Mouse (Mus musculus) left cerebral cortex, postnatal 36 days (tissue): ENCODE measurements around the gene Lgr5. TPM values are rescaled to one million over a fixed set of nuclear protein-coding genes. Genes with fewer than 3 reads are reported as not detected.
A peak's percentile ranks its signal among the peaks of the same experiment; 100 is the strongest.

Source experiments
- DNase-seq, 2 experiments: peaks; one replicate each; pipeline ENCODE4 v3.0.0; 2021 to 2022; ENCODE audit warnings: low spot score in 2 of 2, mixed read lengths in 1 of 2
- intact Hi-C: fragments of 180-260 bp; cut with DNase I; formaldehyde crosslinking; loops from one replicate; pipeline ENCODE4 v1.15.1; 2025
- total RNA-seq, 2 experiments: library from RNA; stranded (reverse); gene quantifications; 2 replicates each; pipeline ENCODE4 v1.2.3; 2021

Lgr5 gene
- total RNA-seq, 2 experiments from 2014 or later: 3.6 to 6.6 TPM

GRCm38 (mm10) chr10:115520200-115521080 lies 67.1 kb downstream of the Lgr5 start:
- DNase-seq: no peak
- intact Hi-C loops: no loop called here

DNA sequence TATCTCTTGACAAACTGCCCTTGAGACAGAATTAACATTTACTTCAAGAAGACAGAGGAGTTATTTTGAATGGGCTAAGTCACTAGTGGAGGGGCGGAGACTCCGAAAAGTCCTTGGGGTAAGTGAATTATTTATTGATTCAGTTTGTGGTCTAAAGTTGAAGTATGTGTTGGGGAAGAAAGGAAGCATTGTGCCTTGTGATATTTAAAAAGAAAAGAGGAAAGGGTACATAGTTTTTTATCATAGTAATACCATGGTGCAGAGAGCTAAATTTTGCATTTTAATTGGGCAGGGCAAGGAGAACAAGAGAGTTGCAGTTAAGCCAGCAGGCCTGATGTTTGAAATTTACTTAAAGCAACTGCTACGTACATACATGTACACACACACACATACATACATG lies 68.7 kb downstream of the Lgr5 start:
- intact Hi-C loops: no loop called here
- DNase-seq: no peak

GRCm38 (mm10) chr10:115515503-115515902 lies 72.1 kb downstream of the Lgr5 start:
- DNase-seq: peak in 1 of 2 experiments; percentile 32
- intact Hi-C loops: no loop called here

DNA sequence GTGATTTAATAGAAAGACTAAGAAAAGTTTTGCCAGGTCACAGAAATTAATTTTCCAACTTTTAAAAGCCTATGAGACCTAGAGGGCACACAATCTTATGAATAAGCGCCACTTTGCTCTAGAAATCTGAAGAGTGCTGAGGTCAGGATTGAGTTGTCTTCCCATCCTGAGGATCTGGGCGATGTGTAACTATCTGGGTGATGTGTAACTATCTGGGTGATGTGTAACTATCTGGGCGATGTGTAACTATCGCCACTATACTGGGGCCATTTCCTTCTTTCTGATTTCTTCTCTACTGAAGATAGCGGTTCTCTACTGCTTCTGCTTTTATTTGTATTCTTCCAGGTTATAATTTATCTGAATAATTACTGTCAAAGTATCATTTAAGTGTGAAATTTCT lies 76.6 kb downstream of the Lgr5 start:
- intact Hi-C loops: no loop called here
- DNase-seq: no peak

DNA sequence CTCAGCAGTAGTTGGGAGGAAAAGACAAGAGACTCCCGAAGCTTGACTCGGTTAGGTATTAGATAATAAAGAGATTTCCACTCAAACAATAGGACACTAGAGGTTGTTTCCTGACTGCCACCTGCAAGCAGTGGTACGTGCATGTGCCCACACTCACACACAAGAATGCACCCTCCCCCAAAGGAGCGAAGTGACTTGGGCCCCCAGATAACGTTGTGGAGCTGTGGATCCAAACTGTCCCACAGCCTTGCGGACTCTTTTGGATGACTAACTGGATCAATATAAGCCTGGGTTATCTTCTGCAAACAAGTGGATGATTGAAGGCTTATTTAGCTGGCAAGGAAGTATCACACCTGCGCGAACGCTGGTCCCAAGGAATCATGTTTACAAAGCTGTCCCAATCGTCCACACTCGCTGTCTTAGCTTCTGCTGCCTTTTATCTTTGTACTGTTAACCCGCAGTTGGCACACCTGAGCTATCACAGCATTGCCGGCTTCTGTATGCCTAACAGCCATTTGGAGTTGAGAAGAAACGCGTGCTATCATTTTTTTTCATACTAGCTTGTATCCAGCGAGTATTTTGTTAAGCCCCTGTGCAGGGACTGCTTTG lies 81.8 kb downstream of the Lgr5 start:
- no peak for DNase-seq
- intact Hi-C loops: no loop called here

DNA sequence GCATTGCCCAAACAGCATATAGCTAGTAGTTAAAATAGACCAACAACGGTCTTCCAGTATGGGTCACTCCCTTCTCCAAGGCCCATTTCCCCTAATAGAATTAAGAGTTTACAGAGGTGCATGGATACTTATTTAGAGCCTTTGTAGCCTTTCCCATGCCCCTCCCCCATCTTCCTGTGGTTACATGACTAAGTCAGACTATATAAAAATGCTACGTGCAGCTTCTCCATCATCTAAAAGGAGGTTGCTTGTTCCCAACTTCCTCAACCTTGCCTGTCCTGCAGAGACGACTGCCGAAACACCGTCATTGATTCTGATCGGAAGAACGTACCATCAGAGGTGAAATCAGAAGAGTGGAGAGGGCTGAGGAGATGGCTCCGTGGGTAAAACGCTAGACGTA lies 82.4 kb downstream of the Lgr5 start:
- intact Hi-C loops: no loop called here
- no peak for DNase-seq

DNA sequence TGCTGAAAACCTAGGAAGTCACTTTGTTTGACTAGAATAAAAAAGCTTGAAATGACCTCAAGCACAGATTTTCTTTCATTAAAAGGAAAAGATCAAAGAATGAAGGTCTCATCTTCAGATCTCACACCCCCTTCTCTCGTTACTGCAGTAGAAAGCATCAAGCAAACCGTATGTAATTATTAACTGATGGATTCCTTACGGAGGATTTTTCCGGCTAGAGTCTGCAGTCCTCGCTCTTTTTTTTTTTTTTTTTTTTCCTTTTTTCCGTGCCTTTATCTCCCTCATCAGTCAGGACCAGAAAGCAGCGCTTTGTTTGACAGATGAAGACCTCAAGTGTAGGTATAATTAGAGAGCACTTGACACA lies 93.8 kb downstream of the Lgr5 start:
- intact Hi-C loops: no loop called here
- DNase-seq: no peak

DNA sequence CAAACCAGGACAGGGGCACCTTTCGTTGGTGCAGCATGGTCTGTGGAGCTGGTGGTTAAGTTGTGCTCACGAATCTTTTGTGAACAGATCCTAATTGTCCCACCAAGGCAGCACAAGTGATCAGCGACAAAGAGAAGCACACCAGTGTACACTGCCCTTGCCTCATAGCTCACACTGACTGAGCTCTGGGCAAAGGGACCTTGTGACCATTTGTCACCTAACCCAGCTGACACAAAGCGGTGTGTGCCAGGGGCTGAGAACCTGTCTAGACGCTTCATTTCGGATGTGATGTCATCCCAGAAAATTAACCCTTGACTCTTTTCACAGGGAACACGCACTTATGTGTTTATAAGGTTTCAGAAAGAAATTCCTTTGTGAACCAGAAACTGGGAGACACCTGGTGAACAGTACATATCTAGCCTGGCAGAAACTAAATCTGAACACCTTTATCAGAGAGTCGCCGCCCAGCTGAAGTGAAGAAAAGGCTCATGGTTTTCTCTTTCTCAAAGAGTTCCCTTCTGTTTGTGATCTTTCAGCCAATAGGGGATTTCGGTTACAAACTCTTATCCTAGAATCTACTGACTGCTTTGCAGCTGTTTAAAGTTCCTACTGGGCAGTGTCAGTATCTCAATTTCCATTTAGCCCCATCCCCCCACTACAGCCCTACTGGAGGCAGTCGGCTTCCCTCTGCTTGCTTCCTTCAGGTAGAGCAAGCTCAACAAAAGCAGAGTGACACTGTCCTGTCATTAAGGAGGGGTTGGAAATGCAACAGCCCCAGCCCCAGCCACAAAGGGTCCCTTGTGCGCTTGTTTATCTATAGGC lies 94.4 kb downstream of the Lgr5 start:
- intact Hi-C loops: no loop called here
- DNase-seq: no peak

GRCm38 (mm10) chr10:115491803-115492510 lies 95.6 kb downstream of the Lgr5 start:
- DNase-seq: no peak
- intact Hi-C loops: no loop called here

GRCm38 (mm10) chr10:115485602-115486001 lies 102.0 kb downstream of the Lgr5 start:
- DNase-seq: no peak

GRCm38 (mm10) chr10:115484660-115485059 lies 102.9 kb downstream of the Lgr5 start:
- intact Hi-C loops: no loop called here
- DNase-seq: no peak

More at GRCm38 (mm10) chr10:115485602-115486001, 102.0 kb downstream of the Lgr5 start:
- intact Hi-C loops: no loop called here

DNA sequence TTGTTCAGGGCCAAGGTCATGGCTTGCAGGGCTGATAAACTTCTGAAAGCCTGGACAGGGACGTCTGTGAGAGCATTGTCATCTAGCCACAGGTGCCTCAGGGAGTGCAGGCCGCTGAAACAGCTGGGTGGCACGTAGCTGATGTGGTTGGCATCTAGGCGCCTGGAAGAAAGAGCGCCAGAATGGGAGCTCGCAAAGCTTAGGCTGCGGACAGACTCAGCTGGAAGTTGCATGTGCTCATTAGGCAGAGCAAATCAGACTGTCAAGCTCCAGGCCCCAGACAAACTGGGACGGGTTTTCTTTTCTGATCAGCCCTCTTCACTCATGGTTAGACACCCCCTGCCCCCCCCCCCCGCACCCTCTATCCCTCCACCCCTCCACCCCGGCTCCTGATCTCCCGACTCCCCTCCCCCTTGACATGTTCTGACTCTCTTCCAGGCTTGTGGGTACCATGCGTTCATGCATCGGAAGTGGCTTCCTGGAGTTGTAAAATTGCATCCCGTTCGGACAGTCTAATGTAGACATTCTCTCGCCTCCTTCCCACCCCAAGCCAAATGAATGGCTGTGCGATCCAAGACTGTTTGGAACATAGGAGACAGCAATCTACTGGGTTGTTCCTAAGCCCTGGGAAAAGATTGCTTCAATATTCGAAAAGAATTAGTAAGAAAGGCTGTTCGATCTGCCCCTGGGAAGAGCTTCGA lies 109.0 kb downstream of the Lgr5 start:
- intact Hi-C loops: loop anchor here (10.0 kb wide), 1 partner anchor 106 kb away; the partner anchor contains the start of gene Lgr5
- no peak for DNase-seq

DNA sequence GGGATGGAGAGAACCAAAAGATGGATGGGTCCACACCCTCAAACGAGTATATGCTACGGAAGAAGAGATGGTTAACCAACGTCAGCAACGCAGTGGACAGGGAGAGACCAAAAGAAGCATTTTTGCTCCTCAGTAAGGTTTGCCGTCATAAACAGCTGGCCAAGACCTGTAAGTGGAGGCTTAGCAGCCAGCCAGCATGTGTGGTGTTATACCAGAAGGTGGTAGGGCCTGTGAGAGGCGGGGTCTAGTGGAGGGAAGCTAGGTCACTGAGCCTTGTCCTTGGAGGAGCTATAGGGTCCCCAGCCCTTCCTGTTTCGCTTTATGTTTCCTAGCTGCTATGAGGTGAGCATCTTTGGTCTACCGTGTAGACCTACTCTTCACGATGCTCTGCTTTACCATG lies 111.1 kb downstream of the Lgr5 start:
- intact Hi-C loops: loop anchor here (10.0 kb wide), 1 partner anchor 108 kb away; the partner anchor contains the start of gene Lgr5
- DNase-seq: no peak

DNA sequence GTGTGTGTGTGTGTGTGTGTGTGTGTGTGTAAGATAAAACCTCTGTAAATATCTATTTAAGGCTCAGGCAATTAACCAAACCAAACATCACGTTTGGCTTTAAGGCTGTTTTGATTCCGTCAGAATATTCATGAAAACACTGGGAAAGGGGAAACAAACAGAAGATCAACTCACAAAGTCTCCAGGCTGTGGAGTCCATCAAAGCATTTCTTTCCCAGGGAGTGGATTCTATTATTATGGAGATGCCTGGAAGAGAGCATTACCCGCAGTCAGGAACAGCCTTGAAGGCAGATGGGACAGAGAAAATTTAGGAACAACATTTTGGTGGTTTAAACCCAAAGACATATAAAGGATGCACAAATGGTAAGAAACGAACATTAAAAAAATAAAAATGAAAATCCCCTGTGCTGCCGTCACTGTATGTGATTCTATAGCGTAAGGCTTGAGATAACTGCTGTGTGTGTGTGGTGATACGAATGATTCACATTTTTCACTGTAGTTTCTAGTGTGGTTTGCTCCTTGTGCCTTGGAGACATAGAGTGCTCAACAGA lies 112.5 kb downstream of the Lgr5 start:
- intact Hi-C loops: loop anchor here (10.0 kb wide), 1 partner anchor 110 kb away; the partner anchor contains the start of gene Lgr5
- DNase-seq: no peak

GRCm38 (mm10) chr10:115473213-115473961 lies 114.2 kb downstream of the Lgr5 start:
- intact Hi-C loops: loop anchor here (10.0 kb wide), 1 partner anchor 111 kb away; the partner anchor contains the start of gene Lgr5

GRCm38 (mm10) chr10:115470621-115471334 lies 116.8 kb downstream of the Lgr5 start:
- intact Hi-C loops: loop anchor here (10.0 kb wide), 1 partner anchor 114 kb away; the partner anchor contains the start of gene Lgr5
- DNase-seq: no peak

More at GRCm38 (mm10) chr10:115473213-115473961, 114.2 kb downstream of the Lgr5 start:
- no peak for DNase-seq

GRCm38 (mm10) chr10:115469040-115469439 lies 118.5 kb downstream of the Lgr5 start:
- intact Hi-C loops: no loop called here
- no peak for DNase-seq
